Mouse (Mus musculus): ENCODE data around the gene Tradd. TPM values are rescaled to one million over a fixed set of nuclear protein-coding genes. Genes with fewer than 3 reads are reported as not detected.
A peak's percentile ranks its signal among the peaks of the same experiment; 100 is the strongest.

Tradd gene
- polyA plus RNA-seq, 1 experiment from 2014 or later = 24.2 TPM

DNA sequence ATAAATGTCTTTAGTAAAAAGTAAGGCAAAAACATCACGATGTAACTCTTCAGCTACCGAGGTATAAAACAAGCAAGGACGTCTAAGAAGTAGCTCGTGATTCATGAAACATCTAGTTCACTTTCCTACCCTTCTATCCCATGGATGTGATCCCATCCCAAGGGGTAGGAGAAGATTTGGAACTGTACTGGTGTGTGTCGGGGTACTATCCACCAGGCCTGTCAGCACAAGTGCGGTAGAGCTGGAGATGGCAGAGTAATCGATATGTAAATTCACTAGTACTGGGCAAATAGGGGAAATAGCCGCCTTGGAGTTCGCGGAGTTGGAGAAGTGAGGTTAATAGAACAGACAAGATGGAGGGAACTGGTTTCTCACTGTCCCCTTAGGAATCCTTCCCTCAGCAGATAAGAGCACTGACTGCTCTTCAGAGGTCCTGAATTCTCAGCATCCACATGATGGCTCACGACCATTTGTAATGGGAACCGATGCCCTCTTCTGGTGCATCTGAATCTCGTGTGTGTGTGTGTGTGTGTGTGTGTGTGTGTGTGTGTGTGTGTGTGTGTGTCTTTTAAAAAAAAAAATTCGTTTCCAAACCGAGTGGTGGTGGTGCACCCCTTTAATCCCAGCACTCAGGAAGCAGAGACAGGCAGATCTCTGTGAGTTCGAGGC is 1.0 kb downstream of the Tradd start:
- Histone ChIP-seq H3K4me2 (peak overlapping the region; percentile 82), H3K9ac (no peak overlapping the region), H3K27me3 (peaks cover 90% of the 10 kb centered on the region), H3K27ac (no peak overlapping the region), H3K9me3 (replicated peaks) (no peaks in the 10 kb centered on the region), H3K36me3 (no peaks in the 10 kb centered on the region), H3K4me1 (peaks cover 44% of the 10 kb centered on the region), H3K4me3 (replicated peaks) (peak overlapping the region; percentile 60)
- WGBS = 40% methylated on average over 16 of the region's 16 CpGs
- ATAC-seq (replicated peaks; ENCODE audit: low FRiP score) = no peak

DNA sequence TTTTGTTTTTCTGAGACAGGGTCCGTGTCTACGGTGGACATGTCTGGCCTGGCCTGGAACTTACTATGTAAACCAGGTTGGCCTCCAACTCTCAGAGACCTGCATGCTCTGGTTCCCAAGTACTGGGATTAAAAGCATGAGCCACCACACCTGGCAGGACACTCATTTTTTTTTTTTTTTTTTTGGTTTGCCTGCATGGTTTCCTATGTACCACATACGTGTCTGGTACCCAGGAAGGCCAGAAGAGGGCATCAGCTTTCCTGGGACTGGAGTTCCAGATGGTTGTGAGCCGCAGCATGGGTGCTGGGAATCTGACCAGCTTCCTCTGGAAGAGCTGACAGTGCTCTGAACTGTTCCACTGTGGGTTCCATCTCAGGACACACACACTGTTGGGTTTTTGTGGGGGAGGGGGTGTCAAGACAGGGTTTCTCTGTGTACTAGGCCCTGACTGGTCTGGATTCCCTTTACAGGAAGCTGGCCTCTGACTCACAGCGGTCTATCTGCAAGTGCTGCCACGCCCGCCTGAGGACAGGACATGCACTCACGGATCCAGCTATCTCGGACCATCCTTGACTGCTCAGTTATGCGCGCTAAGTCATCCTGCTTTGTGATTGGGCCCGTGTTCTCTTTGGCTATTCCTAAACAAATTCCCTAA is 3.0 kb downstream of the Tradd start:
- WGBS = 86% methylated on average over 12 of the region's 12 CpGs
- H3K27me3 ChIP-seq = peaks cover 87% of the 10 kb centered on the region
- no peak for ATAC-seq (replicated peaks; ENCODE audit: low FRiP score)
- no peak overlapping the region for H3K4me2 ChIP-seq
- no peaks in the 10 kb centered on the region for H3K36me3 ChIP-seq
- no peak overlapping the region for H3K9ac ChIP-seq
- peaks cover 34% of the 10 kb centered on the region for H3K4me1 ChIP-seq
- H3K4me3 ChIP-seq (replicated peaks) = no peak overlapping the region
- H3K27ac ChIP-seq = no peak overlapping the region
- no peaks in the 10 kb centered on the region for H3K9me3 ChIP-seq (replicated peaks)

DNA sequence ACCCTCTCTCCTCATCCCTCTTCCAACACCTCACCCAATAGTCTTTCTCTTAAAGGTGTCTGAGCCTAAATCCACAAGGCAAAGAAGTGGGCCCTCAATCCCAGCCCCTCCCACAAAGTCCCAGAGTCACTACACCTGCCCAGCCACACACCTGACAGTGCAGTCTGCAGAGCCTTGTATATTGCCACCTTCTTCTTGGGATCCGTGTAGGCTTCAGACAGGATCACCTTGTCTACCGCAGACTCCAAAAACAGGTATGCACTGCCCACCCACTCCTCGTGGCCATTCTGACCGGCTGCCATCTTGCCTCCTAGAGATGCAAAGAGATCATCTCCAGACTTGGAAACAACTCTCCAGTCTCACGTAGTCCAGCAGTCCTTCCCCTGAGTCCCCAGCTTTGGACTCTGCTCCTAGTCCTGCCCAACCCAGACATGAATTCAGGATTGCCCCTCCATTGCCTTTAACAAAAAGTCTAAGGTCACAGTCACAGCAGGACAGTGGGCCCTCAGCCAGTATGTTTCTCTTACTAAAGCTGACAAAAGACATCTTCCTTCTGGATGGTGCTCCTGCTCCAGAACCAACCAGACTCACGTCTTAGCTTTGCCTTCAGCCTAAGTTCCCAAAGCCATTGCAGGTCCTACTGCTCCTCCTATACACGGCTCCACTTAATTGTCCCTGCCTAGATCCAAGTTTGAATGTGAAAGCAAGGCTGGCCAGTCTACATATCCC is 3.9 kb downstream of the Tradd start:
- WGBS = 70% methylated on average over 7 of the region's 7 CpGs
- H3K36me3 ChIP-seq = no peaks in the 10 kb centered on the region
- H3K27me3 ChIP-seq = peaks cover 87% of the 10 kb centered on the region
- H3K27ac ChIP-seq = no peak overlapping the region
- ATAC-seq (replicated peaks; ENCODE audit: low FRiP score) = no peak
- H3K4me2 ChIP-seq = no peak overlapping the region
- no peaks in the 10 kb centered on the region for H3K9me3 ChIP-seq (replicated peaks)
- no peak overlapping the region for H3K4me3 ChIP-seq (replicated peaks)
- H3K4me1 ChIP-seq = peaks cover 35% of the 10 kb centered on the region
- H3K9ac ChIP-seq = no peak overlapping the region

DNA sequence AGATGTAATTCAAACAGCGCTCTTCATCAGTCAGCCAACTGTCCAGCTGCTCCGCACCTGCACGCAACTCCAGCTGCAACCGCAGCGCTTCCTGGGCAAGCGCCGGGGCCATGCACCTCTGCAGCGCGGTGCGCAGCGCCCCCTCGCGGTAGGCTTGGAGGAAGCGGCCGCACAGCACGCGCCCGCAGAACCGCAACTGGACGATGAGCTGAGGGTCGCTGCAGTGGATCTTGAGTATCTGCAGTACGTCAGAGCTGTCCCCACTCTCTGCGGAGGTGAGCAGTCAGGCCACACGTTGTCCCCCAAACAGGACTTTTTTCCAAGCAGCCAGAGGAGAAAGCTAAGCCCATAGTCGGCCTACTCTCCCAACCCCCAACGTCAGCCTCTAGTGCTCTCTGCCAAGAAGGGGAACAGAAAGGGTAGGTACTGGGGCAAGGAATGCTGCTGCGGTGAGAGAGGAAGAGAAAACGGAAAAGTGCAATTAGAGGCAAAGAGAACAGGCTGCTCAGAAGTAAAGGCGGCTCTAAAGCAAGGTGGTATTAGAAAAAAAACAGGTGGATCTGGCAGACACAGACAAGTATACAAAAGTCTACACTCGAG is 4.6 kb downstream of the Tradd start:
- Histone ChIP-seq H3K27ac (no peak overlapping the region), H3K9ac (peak overlapping the region; percentile 41), H3K27me3 (peaks cover 87% of the 10 kb centered on the region), H3K9me3 (replicated peaks) (no peaks in the 10 kb centered on the region), H3K36me3 (no peaks in the 10 kb centered on the region), H3K4me3 (replicated peaks) (peak overlapping the region; percentile 48), H3K4me2 (peak overlapping the region; percentile 88), H3K4me1 (peaks cover 36% of the 10 kb centered on the region)
- WGBS = 3% methylated on average over 30 of the region's 30 CpGs
- peak; percentile 33; the same call in 1 of the 2 replicates for ATAC-seq (replicated peaks; ENCODE audit: low FRiP score)

DNA sequence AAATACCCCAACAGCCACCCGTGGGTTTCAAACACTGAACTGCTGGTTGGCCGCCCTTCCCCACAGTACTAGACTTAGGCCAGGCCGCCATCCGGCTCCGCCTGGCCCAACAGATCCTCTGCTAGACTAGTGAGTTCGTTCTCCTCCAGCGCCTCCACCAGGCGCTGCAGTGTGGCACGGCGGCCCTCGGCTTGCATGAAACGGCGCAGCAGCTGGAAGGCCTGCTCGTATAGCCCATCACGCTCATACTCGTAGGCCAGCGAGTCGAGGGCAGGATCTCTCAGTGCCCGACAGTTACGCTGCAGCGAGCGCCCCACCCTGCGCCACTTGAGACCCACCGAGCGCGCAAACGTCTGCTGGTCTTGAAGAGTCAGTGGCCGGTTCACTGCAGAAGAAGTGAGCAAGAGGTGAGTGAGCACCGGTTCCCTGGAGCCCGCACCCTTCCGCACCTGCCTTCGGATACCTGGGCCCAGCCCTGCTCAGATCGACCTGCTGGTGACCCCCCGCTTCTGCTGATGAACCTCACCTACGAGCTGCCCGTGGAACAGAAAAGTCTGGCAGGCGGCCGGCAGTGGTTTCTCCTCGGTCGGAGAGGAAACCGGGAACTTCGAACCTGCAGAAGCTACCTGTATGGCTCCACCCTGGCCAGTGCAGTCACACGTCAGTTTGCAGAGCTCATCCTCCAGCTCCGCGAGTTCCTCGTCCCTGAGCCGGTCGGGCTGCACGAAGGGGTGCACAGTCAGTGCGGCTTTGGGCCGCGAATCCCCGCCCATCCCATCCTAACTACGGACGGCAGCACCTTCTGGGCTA is 5.3 kb downstream of the Tradd start:
- ATAC-seq (replicated peaks; ENCODE audit: low FRiP score) = peak; percentile 12
- WGBS = 3% methylated on average over 55 of the region's 55 CpGs
- peaks cover 86% of the 10 kb centered on the region for H3K27me3 ChIP-seq

DNA sequence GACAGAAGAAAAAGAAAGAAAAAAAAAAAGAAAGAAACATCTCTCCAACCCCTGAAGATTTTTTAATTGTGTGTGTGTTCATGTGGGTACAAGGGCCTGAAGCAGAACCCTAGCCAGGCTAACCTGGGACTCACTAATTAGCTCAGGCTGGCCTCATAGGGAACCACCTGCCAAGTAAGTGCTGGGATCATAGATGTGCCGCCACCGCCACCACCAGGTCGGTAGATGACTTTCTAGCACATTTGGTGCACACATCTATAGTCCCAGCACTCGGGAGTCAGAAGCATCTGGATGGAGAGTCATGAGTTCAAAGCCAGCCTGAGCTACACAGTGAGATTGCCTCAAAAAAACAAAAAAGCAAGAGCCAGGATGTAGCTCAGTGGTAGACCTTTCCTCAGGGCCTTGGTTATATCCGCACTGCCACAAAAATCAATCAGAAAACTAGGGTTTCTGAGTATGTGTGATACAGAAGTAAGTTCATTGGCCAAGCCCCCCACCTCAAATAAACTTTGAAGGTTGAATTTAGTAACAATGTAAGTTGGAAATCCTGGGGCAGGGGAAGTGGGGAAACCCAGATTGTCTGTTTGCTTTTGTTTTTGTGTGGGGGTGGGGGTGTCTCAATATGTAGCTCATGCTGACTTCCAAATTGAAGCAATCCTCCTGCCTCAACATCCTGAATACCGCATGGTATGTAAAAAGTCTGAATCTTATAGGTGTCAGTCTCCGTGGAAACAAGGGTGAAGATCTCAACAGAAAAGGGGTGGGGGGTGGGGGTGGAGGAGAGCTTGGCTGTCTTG is 6.9 kb downstream of the Tradd start:
- H3K4me2 ChIP-seq = no peak overlapping the region
- H3K4me3 ChIP-seq (replicated peaks) = no peak overlapping the region
- H3K4me1 ChIP-seq = peaks cover 42% of the 10 kb centered on the region
- ATAC-seq (replicated peaks; ENCODE audit: low FRiP score) = no peak
- H3K9ac ChIP-seq = no peak overlapping the region
- peaks cover 7% of the 10 kb centered on the region for H3K36me3 ChIP-seq
- no peak overlapping the region for H3K27ac ChIP-seq
- peaks cover 72% of the 10 kb centered on the region for H3K27me3 ChIP-seq
- H3K9me3 ChIP-seq (replicated peaks) = no peaks in the 10 kb centered on the region
- 67% methylated on average over 7 of the region's 7 CpGs for WGBS

More for the DNA sequence above, 5.3 kb downstream of the Tradd start:
- Histone ChIP-seq H3K4me3 (replicated peaks) (peak overlapping the region; percentile 48), H3K9ac (peak overlapping the region; percentile 41), H3K9me3 (replicated peaks) (no peaks in the 10 kb centered on the region), H3K4me1 (peaks cover 39% of the 10 kb centered on the region), H3K36me3 (no peaks in the 10 kb centered on the region), H3K27ac (no peak overlapping the region), H3K4me2 (peak overlapping the region; percentile 88)

DNA sequence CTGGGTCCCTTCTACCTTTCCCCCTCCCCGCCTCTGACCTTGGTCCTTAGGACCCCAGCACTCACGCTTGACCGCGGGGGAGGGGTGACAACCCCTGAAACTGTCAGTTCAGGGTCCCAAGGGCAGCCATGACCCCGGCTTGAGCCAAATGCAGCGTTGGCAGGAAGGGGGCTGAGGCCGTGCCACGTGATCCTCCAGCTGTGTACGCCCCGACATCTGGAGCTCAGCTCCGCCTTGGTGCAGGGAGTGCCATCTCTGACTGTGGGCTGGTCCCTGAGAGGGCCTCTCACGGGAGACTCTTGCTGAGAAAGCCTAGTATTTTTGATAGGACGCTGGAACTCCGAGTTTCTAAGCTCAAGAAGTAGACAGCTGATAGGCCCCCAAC is 9.5 kb downstream of the Tradd start, which contains the start of gene B3gnt9:
Gene B3gnt9, minus strand, starts transcription at position 188 of the 385 bp plus-strand sequence.
- under 1% methylated on average over 14 of the region's 14 CpGs for WGBS
- H3K36me3 ChIP-seq = peaks cover 31% of the 10 kb centered on the region
- ATAC-seq (replicated peaks; ENCODE audit: low FRiP score) = peak; percentile 72
- H3K9ac ChIP-seq = peak within 1 kb of the TSS; percentile 65
- H3K4me1 ChIP-seq = peaks cover 39% of the 10 kb centered on the region
- H3K9me3 ChIP-seq (replicated peaks) = no peaks in the 10 kb centered on the region
- peak within 1 kb of the TSS; percentile 85 for H3K27ac ChIP-seq
- peaks cover 49% of the 10 kb centered on the region for H3K27me3 ChIP-seq
- H3K4me2 ChIP-seq = peak within 1 kb of the TSS; percentile 100
- peak within 1 kb of the TSS; percentile 71 for H3K4me3 ChIP-seq (replicated peaks)

DNA sequence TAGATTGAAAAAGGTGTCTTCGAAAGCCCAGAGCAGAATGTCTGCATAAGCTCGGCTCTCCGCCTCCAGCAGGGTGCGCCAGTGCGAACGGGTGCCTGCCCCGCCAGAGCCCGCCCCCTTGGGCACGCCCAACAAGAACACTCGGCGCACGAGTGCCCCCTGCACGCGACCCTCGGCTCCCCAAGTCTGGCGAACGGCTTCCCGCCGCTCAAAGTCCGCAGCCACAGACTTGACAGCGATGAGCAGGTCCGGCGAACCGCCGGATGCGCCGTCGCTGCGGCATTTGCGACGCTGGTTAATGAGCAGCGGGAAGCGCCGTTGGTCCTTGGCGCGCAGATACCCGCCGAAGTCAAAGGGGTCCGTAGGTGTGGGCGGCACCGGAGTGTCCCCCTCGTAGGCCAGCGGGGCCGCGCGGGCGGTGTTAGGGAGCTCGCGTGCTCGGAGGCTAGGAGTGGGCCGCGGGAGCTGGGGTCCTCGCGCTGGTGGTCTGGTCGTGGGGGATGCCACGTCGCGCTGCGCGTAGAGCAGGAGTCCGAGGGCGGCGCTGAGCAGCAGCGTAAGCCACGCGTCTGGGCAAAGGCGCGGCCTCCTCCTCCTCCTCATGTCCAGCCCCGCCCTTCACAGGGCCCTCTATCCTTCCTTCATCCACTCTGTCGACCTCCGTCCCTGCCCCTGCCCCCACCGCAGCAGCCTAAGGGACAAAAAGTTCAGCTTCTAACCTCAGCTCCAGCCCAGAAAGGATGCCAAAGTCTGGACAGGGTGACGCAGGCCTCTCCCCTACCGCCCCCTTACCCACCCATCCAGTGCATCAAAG is 10.1 kb downstream of the Tradd start:
- Histone ChIP-seq H3K9ac (peak overlapping the region; percentile 65), H3K4me2 (peak overlapping the region; percentile 100), H3K36me3 (peaks cover 37% of the 10 kb centered on the region), H3K4me3 (replicated peaks) (peak overlapping the region; percentile 71), H3K4me1 (peaks cover 33% of the 10 kb centered on the region), H3K27ac (peak overlapping the region; percentile 85), H3K27me3 (peaks cover 43% of the 10 kb centered on the region), H3K9me3 (replicated peaks) (no peaks in the 10 kb centered on the region)
- peak; percentile 85 for ATAC-seq (replicated peaks; ENCODE audit: low FRiP score)
- under 1% methylated on average over 74 of the region's 74 CpGs for WGBS

DNA sequence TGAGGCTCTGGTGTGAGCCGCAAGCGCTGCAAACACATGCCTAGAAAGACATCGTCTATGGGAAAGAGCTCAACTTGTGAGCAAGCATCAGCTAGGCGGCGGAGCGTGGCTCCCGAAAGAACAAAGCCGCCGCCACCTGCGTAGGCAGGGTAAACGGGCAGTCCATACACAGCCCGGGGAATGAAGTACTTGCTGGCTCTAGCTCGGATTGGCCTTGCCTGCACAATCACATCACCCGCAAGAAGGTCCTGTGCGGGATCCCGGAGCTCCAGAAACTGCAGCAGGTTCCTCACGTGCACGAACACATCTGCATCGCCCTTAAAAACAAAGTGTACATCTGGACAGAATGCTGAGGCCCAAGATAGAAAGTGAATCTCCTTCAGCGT is 10.7 kb downstream of the Tradd start:
- H3K27ac ChIP-seq = no peak overlapping the region
- H3K27me3 ChIP-seq = peaks cover 37% of the 10 kb centered on the region
- H3K4me1 ChIP-seq = peaks cover 27% of the 10 kb centered on the region
- H3K9ac ChIP-seq = no peak overlapping the region
- WGBS = 35% methylated on average over 20 of the region's 20 CpGs
- peak; percentile 13; the same call in 1 of the 2 replicates for ATAC-seq (replicated peaks; ENCODE audit: low FRiP score)
- H3K4me3 ChIP-seq (replicated peaks) = peak overlapping the region; percentile 71
- peak overlapping the region; percentile 100 for H3K4me2 ChIP-seq
- peaks cover 43% of the 10 kb centered on the region for H3K36me3 ChIP-seq
- no peaks in the 10 kb centered on the region for H3K9me3 ChIP-seq (replicated peaks)
